Mouse (Mus musculus): ENCODE data around the gene Gm44805. TPM values are rescaled to one million over a fixed set of nuclear protein-coding genes. Genes with fewer than 3 reads are reported as not detected.

The Gm44805 gene
- 22.2 and 29.1 TPM in 2 replicates for polyA plus RNA-seq (2015; fragmentation: Nextera tagmentation; extraction: Ambion mirVana)

- Histone ChIP-seq H3K4me3 (replicated peaks) (peak within 1 kb of the TSS; percentile 35), H3K9ac (0 out of 2 replicates have a peak within 1 kb of the TSS, but pooled peaks have one; percentile 25), H3K36me3 (replicated peaks) (no peaks in the 10 kb centered on the region), H3K27ac (replicated peaks) (peak within 1 kb of the TSS; percentile 78), H3K9me3 (replicated peaks) (no peaks in the 10 kb centered on the region), H3K4me2 (peak within 1 kb of the TSS; percentile 38), H3K4me1 (replicated peaks) (peaks cover 45% of the 10 kb centered on the region), H3K27me3 (no peaks in the 10 kb centered on the region)
- WGBS (ENCODE audit: insufficient replicate concordance), result 59% methylated on average over 8 of the region's 8 CpGs
- ATAC-seq (ENCODE audit: insufficient read depth), result peak; percentile 32; the same call in 1 of the 2 replicates
Observed at GRCm38 (mm10) chr7:19681202-19681694, at the start of gene Gm44805, which contains the start of gene Apoc4. Gene Gm44805 (minus strand): TSS chr7:19681423. Gene Apoc4 (minus strand): TSS chr7:19681479.

GRCm38 (mm10) chr7:19726541-19726940 lies 45.3 kb upstream of the Gm44805 start:
- Histone ChIP-seq H3K9me3 (replicated peaks) (no peaks in the 10 kb centered on the region), H3K27ac (replicated peaks) (no peak overlapping the region), H3K27me3 (no peaks in the 10 kb centered on the region), H3K36me3 (replicated peaks) (peaks cover 11% of the 10 kb centered on the region; the same call in 1 of the 2 replicates), H3K9ac (no peak overlapping the region), H3K4me3 (replicated peaks) (no peak overlapping the region), H3K4me1 (replicated peaks) (peaks cover 12% of the 10 kb centered on the region), H3K4me2 (no peak overlapping the region)
- ATAC-seq (ENCODE audit: insufficient read depth), result no peak
- 65% methylated on average over 4 of the region's 4 CpGs for WGBS (ENCODE audit: insufficient replicate concordance)

DNA sequence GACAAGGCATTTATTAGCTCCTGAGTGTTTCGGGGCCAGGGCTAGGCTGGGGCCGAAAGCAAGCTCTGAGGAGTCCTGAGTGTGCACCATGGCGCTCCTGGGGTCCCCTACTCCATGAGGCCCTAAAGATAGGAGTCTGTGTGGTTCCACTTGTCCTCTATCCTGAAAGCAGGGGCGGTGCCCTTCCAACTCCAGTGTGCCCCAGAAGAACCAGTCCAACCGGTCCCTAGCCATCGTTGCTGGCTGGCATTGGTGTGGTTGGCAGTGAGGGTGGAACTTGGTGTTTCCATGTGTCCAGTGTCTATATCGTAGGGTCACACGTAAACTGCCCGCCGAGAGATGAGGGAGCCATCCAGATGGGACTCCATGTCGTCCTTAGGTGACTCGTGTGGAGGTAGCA lies 42.9 kb upstream of the Gm44805 start:
- H3K4me3 ChIP-seq (replicated peaks), result no peak overlapping the region
- no peak overlapping the region for H3K27ac ChIP-seq (replicated peaks)
- ATAC-seq (ENCODE audit: insufficient read depth), result no peak
- no peaks in the 10 kb centered on the region for H3K9me3 ChIP-seq (replicated peaks)
- H3K36me3 ChIP-seq (replicated peaks), result no peaks in the 10 kb centered on the region; the same call in 1 of the 2 replicates
- no peaks in the 10 kb centered on the region for H3K27me3 ChIP-seq
- H3K9ac ChIP-seq, result no peak overlapping the region
- H3K4me1 ChIP-seq (replicated peaks), result peaks cover 12% of the 10 kb centered on the region
- H3K4me2 ChIP-seq, result no peak overlapping the region
- WGBS (ENCODE audit: insufficient replicate concordance), result 84% methylated on average over 12 of the region's 12 CpGs

DNA sequence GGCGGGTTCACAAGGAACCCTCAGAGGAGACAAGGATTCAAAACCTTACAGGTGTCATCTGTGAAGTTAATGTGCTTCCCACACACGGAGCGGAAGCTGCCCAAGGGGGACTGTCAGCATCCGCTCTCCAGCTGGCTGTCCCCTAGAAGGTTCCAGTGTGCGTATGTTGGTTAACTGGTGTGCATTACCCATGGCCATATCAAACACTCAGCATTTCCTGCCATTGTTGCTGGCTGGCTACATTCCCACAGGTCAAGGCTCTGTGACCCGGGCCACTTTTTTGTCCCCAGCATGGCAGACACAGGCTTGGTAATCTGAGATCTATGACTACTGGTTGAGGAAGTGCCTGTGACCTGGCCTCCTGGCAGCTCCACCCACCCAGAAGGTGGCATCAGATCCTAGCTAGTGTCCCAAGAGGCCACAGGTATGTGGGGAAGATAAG lies 41.6 kb upstream of the Gm44805 start:
- Histone ChIP-seq H3K9me3 (replicated peaks) (no peaks in the 10 kb centered on the region), H3K9ac (no peak overlapping the region), H3K36me3 (replicated peaks) (no peaks in the 10 kb centered on the region; the same call in 1 of the 2 replicates), H3K27me3 (no peaks in the 10 kb centered on the region), H3K4me2 (no peak overlapping the region), H3K4me3 (replicated peaks) (no peak overlapping the region), H3K27ac (replicated peaks) (no peak overlapping the region), H3K4me1 (replicated peaks) (peaks cover 12% of the 10 kb centered on the region)
- 41% methylated on average over 6 of the region's 6 CpGs for WGBS (ENCODE audit: insufficient replicate concordance)
- ATAC-seq (ENCODE audit: insufficient read depth), result 0 out of 2 replicates have a peak, but pooled peaks have one; percentile 18

- 57% methylated on average over 4 of the region's 4 CpGs for WGBS (ENCODE audit: insufficient replicate concordance)
- Histone ChIP-seq H3K27ac (replicated peaks) (no peak overlapping the region), H3K9ac (no peak overlapping the region), H3K9me3 (replicated peaks) (no peaks in the 10 kb centered on the region), H3K4me3 (replicated peaks) (no peak overlapping the region), H3K27me3 (no peaks in the 10 kb centered on the region), H3K36me3 (replicated peaks) (no peaks in the 10 kb centered on the region; the same call in 1 of the 2 replicates), H3K4me1 (replicated peaks) (peaks cover 35% of the 10 kb centered on the region), H3K4me2 (no peak overlapping the region)
- no peak for ATAC-seq (ENCODE audit: insufficient read depth)
Observed at GRCm38 (mm10) chr7:19719200-19719599, 38.0 kb upstream of the Gm44805 start.

DNA sequence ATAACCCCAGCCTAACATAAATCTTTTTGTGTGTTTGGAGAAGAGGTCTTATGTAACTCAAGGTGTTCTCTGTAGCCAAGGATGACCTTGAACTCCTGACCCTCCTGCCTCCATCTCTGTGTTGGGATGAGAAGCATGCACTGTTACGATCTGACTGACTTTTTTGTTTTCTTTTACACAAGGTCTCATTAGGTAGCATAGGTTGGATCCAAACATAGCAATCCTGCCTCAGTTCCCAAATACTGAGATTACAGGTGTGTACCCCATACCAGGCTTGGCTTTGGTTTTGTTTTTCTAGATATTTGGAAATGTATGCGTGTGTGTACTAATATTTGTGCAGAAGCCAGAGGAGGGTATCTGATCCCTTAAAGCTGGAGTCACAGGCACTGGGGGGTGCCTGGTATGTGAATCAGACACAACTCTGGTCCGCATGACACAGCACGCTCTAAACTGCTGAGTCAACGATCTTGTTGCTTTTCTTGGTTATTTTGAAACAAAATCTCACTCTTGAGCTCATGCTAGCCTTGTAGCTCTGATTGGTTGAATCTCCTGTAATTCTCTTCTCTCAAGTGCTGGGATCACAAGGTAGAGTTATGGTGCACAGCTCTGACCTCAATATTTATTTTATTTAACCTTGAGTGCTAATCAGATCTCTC lies 37.2 kb upstream of the Gm44805 start:
- ATAC-seq (ENCODE audit: insufficient read depth), result no peak
- 71% methylated on average over 5 of the region's 5 CpGs for WGBS (ENCODE audit: insufficient replicate concordance)
- peaks cover 42% of the 10 kb centered on the region for H3K4me1 ChIP-seq (replicated peaks)

DNA sequence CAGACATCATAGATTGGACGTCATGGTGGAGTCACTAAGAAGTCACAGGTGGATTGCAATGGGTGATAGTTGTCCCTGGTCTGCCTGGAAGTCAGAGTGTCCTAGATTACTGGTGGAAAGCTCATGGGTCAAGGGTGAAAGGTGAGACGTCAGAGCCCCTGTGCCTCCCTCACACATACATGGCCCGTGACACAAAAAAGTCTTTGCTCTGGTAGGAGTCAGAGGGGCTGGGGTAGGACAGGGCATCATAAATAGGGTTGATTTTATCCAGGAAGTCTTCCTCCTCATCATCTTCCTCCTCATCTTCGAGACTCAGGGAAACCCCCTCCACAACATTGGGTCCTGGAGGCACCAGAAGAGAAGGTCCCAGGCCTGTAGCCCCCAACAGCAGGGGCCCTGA lies 36.1 kb upstream of the Gm44805 start:
- no peaks in the 10 kb centered on the region for H3K27me3 ChIP-seq
- 66% methylated on average over 4 of the region's 4 CpGs for WGBS (ENCODE audit: insufficient replicate concordance)
- no peak for ATAC-seq (ENCODE audit: insufficient read depth)

More for the DNA sequence above, 37.2 kb upstream of the Gm44805 start:
- Histone ChIP-seq H3K9me3 (replicated peaks) (no peaks in the 10 kb centered on the region), H3K4me3 (replicated peaks) (no peak overlapping the region), H3K4me2 (no peak overlapping the region), H3K27ac (replicated peaks) (no peak overlapping the region), H3K36me3 (replicated peaks) (peaks cover 5% of the 10 kb centered on the region), H3K27me3 (no peaks in the 10 kb centered on the region), H3K9ac (no peak overlapping the region)

DNA sequence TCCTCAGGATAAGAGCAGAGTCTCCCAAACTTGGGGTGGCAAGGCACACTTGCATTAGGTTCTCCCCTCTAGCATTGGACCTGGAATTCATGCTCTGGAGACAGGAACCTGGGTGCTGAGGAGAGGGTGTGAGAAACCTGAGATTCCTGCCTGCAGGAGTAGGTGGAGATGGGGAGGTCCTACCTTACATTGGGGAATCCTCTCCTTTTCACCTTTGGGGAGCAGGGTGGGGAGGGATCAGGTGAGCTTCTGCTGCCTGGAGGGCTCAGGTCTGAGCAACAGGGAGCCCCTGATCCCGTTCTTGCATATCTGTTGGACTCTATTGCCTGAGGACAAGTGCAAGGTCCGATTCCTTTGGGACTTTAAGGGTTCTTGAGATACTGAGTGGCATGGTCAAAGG lies 35.6 kb upstream of the Gm44805 start:
- Histone ChIP-seq H3K27ac (replicated peaks) (peak overlapping the region; percentile 87; the same call in 1 of the 2 replicates), H3K27me3 (no peaks in the 10 kb centered on the region), H3K9me3 (replicated peaks) (no peaks in the 10 kb centered on the region), H3K9ac (no peak overlapping the region), H3K4me1 (replicated peaks) (peaks cover 39% of the 10 kb centered on the region), H3K4me3 (replicated peaks) (peak overlapping the region; percentile 67), H3K36me3 (replicated peaks) (peaks cover 20% of the 10 kb centered on the region), H3K4me2 (peak overlapping the region; percentile 88)
- no peak for ATAC-seq (ENCODE audit: insufficient read depth)
- WGBS (ENCODE audit: insufficient replicate concordance), result 71% methylated on average over 2 of the region's 2 CpGs

More for the DNA sequence above, 36.1 kb upstream of the Gm44805 start:
- Histone ChIP-seq H3K9ac (no peak overlapping the region), H3K4me1 (replicated peaks) (peaks cover 40% of the 10 kb centered on the region), H3K4me3 (replicated peaks) (no peak overlapping the region), H3K9me3 (replicated peaks) (no peaks in the 10 kb centered on the region), H3K36me3 (replicated peaks) (peaks cover 15% of the 10 kb centered on the region), H3K4me2 (no peak overlapping the region), H3K27ac (replicated peaks) (no peak overlapping the region)

- peak overlapping the region; percentile 87 for H3K27ac ChIP-seq (replicated peaks)
- no peak for ATAC-seq (ENCODE audit: insufficient read depth)
- H3K27me3 ChIP-seq, result no peaks in the 10 kb centered on the region
- peak overlapping the region; percentile 88 for H3K4me2 ChIP-seq
- WGBS (ENCODE audit: insufficient replicate concordance), result 6% methylated on average over 18 of the region's 18 CpGs
- no peaks in the 10 kb centered on the region for H3K9me3 ChIP-seq (replicated peaks)
- H3K36me3 ChIP-seq (replicated peaks), result peaks cover 26% of the 10 kb centered on the region
- peak overlapping the region; percentile 56 for H3K9ac ChIP-seq
- H3K4me3 ChIP-seq (replicated peaks), result peak overlapping the region; percentile 67
- peaks cover 39% of the 10 kb centered on the region for H3K4me1 ChIP-seq (replicated peaks)
Observed at GRCm38 (mm10) chr7:19716055-19716682, 34.9 kb upstream of the Gm44805 start.

DNA sequence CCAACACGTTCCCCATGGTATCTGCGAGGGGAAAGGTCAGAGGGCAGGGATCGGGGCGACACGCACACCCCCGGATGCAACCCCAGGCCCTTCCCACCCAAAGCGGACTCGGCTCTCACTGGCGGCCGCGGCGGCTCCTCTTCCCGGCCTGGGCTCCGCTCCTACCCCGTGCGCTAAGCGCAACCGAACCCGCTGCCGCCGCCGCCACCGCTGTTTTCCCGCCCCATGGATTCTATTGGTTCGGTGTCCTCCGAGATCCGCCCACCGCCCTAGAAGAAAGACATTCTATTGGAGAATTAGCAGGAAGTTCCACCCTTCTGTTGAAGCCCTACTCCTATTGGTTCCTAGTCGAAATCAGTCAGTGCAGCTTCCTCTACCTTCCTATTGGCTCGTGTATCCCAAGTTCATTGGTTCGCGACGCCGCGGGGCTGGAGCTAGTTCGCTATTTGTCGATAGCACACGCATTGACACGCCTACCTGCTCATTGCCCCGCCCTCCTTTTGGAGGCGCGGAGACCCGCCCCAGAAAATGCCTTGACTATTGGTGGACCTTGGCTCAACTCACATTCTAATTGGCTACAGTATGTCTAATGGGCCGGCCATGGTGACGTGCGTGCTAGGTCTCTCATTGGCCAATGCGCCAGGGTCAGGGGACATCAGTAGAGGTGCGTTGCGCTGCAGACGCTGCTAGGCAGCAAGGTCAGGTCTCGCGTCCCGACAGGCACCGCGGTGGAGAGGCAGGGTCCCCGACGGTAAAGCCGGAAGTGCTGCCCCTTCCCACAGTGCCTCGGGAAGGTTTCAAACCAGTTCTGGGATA lies 34.2 kb upstream of the Gm44805 start, which contains the start of gene Tomm40:
Gene Tomm40 (minus strand): TSS at position 200 of the 816 bp plus-strand sequence.
- Histone ChIP-seq H3K36me3 (replicated peaks) (peaks cover 32% of the 10 kb centered on the region), H3K4me2 (peak within 1 kb of the TSS; percentile 93), H3K4me3 (replicated peaks) (peak within 1 kb of the TSS; percentile 81), H3K27ac (replicated peaks) (peak within 1 kb of the TSS; percentile 87), H3K27me3 (no peaks in the 10 kb centered on the region), H3K9ac (peak within 1 kb of the TSS; percentile 89), H3K4me1 (replicated peaks) (peaks cover 39% of the 10 kb centered on the region), H3K9me3 (replicated peaks) (no peaks in the 10 kb centered on the region)
- WGBS (ENCODE audit: insufficient replicate concordance), result under 1% methylated on average over 53 of the region's 59 CpGs
- peak; percentile 98 for ATAC-seq (ENCODE audit: insufficient read depth)
